Mouse (Mus musculus) liver, embryonic 14.5 days (tissue): ENCODE results near the gene Tollip. TPM values are rescaled to one million over a fixed set of nuclear protein-coding genes. Genes with fewer than 3 reads are reported as not detected.

Experiments used
- ATAC-seq: fragments of 200-750 bp; cut with Nextera tagmentation; 2 replicates; pipeline ENCODE4 v1.8.0; 2017; ENCODE audit warnings: moderate number of reproducible peaks, mild to moderate bottlenecking, moderate library complexity; ENCODE audit not compliant: insufficient read depth
- DNase-seq, 3 experiments: peaks; one replicate each; pipeline ENCODE4 v3.0.0-alpha.2; 2012 to 2013; ENCODE audit warnings: low read depth in 3 of 3, low spot score in 3 of 3
- H3K27ac ChIP-seq: fragments of 300-500 bp; sonication (generic); 2 replicates; pipeline ENCODE4 v1.5.1; 2014; ENCODE audit warnings: moderate library complexity, mild to moderate bottlenecking, control low read depth, inconsistent platforms
- H3K27me3 ChIP-seq: fragments of 300-500 bp; sonication (generic); 2 replicates; pipeline ENCODE4 v1.6.1; 2014; ENCODE audit warnings: mild to moderate bottlenecking, low read length, moderate library complexity; ENCODE audit not compliant: control insufficient read depth, insufficient read depth
- H3K36me3 ChIP-seq: fragments of 300-500 bp; sonication (generic); replicated peaks from 2 replicates; pipeline ENCODE4 v1.6.1; 2014; ENCODE audit warnings: low read depth; ENCODE audit not compliant: control insufficient read depth, insufficient read depth
- H3K4me1 ChIP-seq, 2 experiments: fragments of 200-500 bp in 1 of 2; fragments of 300-500 bp in 1 of 2; sonication (generic) in 1 of 2; replicated peaks; 2 replicates each; pipeline ENCODE4 v1.6.1; 2012 to 2014; ENCODE audit warnings: antibody characterized with exemption in 1 of 2, inconsistent platforms in 1 of 2, low read length in 1 of 2; ENCODE audit not compliant: control insufficient read depth in 2 of 2, insufficient read depth in 2 of 2
- H3K4me2 ChIP-seq: fragments of 300-500 bp; sonication (generic); 2 replicates; pipeline ENCODE4 v1.6.1; 2014; ENCODE audit warnings: low read depth, mild to moderate bottlenecking, control low read depth, moderate library complexity
- H3K4me3 ChIP-seq, 2 experiments: fragments of 200-500 bp in 1 of 2; fragments of 300-500 bp in 1 of 2; sonication (generic) in 1 of 2; 2 replicates each; pipeline ENCODE4 v1.5.1; 2012 to 2014; ENCODE audit warnings: low read depth in 2 of 2, low read length in 2 of 2, mild to moderate bottlenecking in 2 of 2, control low read depth in 1 of 2, inconsistent platforms in 1 of 2, moderate library complexity in 1 of 2; ENCODE audit not compliant: insufficient read depth in 1 of 2
- H3K9ac ChIP-seq: fragments of 300-500 bp; sonication (generic); replicated peaks from 2 replicates; pipeline ENCODE4 v1.6.1; 2014; ENCODE audit warnings: mild to moderate bottlenecking, control low read depth, moderate library complexity
- H3K9me3 ChIP-seq: fragments of 300-500 bp; sonication (generic); 2 replicates; pipeline ENCODE4 v1.6.1; 2016; ENCODE audit warnings: low read length, mixed read lengths; ENCODE audit not compliant: control insufficient read depth
- CTCF ChIP-seq: IDR thresholded peaks from 2 replicates; pipeline ENCODE4 v1.5.1; 2016; ENCODE audit warnings: antibody characterized with exemption, low read depth, control low read depth
- EP300 ChIP-seq: IDR thresholded peaks from 2 replicates; pipeline ENCODE4 v1.6.1; 2016; ENCODE audit warnings: antibody characterized with exemption, low read depth
- WGBS: fragments of 180-500 bp; shearing (Covaris S2); extraction: QIAGEN DNeasy Blood & Tissue Kit; methylation state at CpG from one replicate; pipeline ENCODE4 v1.1.7; 2014; ENCODE audit not compliant: insufficient replicate concordance; 5-methylcytosine and 5-hydroxymethylcytosine counted together
- polyA plus RNA-seq, 2 experiments: library from polyadenylated mRNA; depleted of rRNA in 1 of 2; stranded (reverse) in 1 of 2; unstranded in 1 of 2; fragments of >200 nt; fragmentation: Nextera tagmentation in 1 of 2; extraction: Ambion mirVana in 1 of 2; gene quantifications; 2 replicates each; pipeline versions ENCODE4 v1.2.1 to v1.2.3; 2012 to 2014

The Tollip gene
- polyA plus RNA-seq, 2 experiments, result 15.3 to 18.0 TPM

- ATAC-seq (peak; percentile 87), DNase-seq (peak; percentile 51 to 59 (median 51))
- no peak within 1 kb of the TSS for H3K27ac ChIP-seq
- no peak within 1 kb of the TSS for H3K9ac ChIP-seq
- 1% methylated on average over 55 of the region's 55 CpGs for WGBS
- H3K36me3 ChIP-seq, result no peaks in the 10 kb centered on the region
- TF ChIP-seq CTCF (no peak), EP300 (no peak)
- peak within 1 kb of the TSS in 1 of 2 experiments; percentile 34; a peak in 1 of 4 replicates for H3K4me3 ChIP-seq
- peaks cover 56% of the 10 kb centered on the region for H3K27me3 ChIP-seq
- no peaks in the 10 kb centered on the region for H3K9me3 ChIP-seq
- H3K4me1 ChIP-seq, result no peaks in the 10 kb centered on the region
- peak within 1 kb of the TSS; percentile 46 for H3K4me2 ChIP-seq
Measured at GRCm38 (mm10) chr7:141948906-141949798, 30.8 kb upstream of the Tollip start, which contains the start of gene Brsk2. Brsk2 (plus strand) TSS chr7:141949751.

GRCm38 (mm10) chr7:141948045-141948444, 29.7 kb upstream of the Tollip start:
- 42% methylated on average over 1 of the region's 1 CpGs for WGBS
- Histone ChIP-seq H3K27me3 (peaks cover 56% of the 10 kb centered on the region), H3K4me1 (no peaks in the 10 kb centered on the region), H3K9me3 (no peaks in the 10 kb centered on the region), H3K27ac (no peak overlapping the region), H3K36me3 (no peaks in the 10 kb centered on the region), H3K9ac (no peak overlapping the region), H3K4me3 (no peak overlapping the region), H3K4me2 (no peak overlapping the region)
- DNase-seq (no peak), ATAC-seq (no peak)
- TF ChIP-seq CTCF (0 out of 2 replicates have a peak, but pooled peaks have one; percentile 34), EP300 (no peak)

GRCm38 (mm10) chr7:141947512-141947911, 29.2 kb upstream of the Tollip start:
- TF ChIP-seq EP300 (no peak), CTCF (no peak)
- no peaks in the 10 kb centered on the region for H3K36me3 ChIP-seq
- DNase-seq (no peak), ATAC-seq (no peak)
- H3K9ac ChIP-seq, result no peak overlapping the region
- H3K9me3 ChIP-seq, result no peaks in the 10 kb centered on the region
- no peak overlapping the region for H3K27ac ChIP-seq
- H3K27me3 ChIP-seq, result peaks cover 56% of the 10 kb centered on the region
- H3K4me3 ChIP-seq, result no peak overlapping the region
- no peak overlapping the region for H3K4me2 ChIP-seq
- H3K4me1 ChIP-seq, result no peaks in the 10 kb centered on the region

- no peak for DNase-seq
- Histone ChIP-seq H3K27ac (no peak overlapping the region), H3K4me1 (no peaks in the 10 kb centered on the region), H3K36me3 (no peaks in the 10 kb centered on the region), H3K27me3 (peaks cover 40% of the 10 kb centered on the region), H3K9ac (no peak overlapping the region), H3K4me2 (no peak overlapping the region), H3K4me3 (no peak overlapping the region), H3K9me3 (no peaks in the 10 kb centered on the region)
- ATAC-seq, result no peak
- WGBS, result 28% methylated on average over 7 of the region's 7 CpGs
- TF ChIP-seq EP300 (no peak), CTCF (0 out of 2 replicates have a peak, but pooled peaks have one; percentile 3)
Measured at GRCm38 (mm10) chr7:141945927-141946326, 27.6 kb upstream of the Tollip start.

- no peaks in the 10 kb centered on the region for H3K4me1 ChIP-seq
Measured at GRCm38 (mm10) chr7:141943444-141943843, 25.1 kb upstream of the Tollip start.

More at GRCm38 (mm10) chr7:141943444-141943843, 25.1 kb upstream of the Tollip start:
- Histone ChIP-seq H3K9me3 (no peaks in the 10 kb centered on the region), H3K27ac (no peak overlapping the region), H3K27me3 (peaks cover 15% of the 10 kb centered on the region), H3K4me2 (no peak overlapping the region), H3K9ac (no peak overlapping the region), H3K4me3 (no peak overlapping the region), H3K36me3 (no peaks in the 10 kb centered on the region)
- ATAC-seq, result no peak
- no peak for DNase-seq
- WGBS, result 59% methylated on average over 5 of the region's 5 CpGs
- TF ChIP-seq EP300 (no peak), CTCF (no peak)
